Comparison of ENCODE assay signal across 25 mouse cellular contexts in genomic region chr9:70965999-70966994, GRCm38 (mm10). TPM values are rescaled to one million over a fixed set of nuclear protein-coding genes. Genes with fewer than 3 reads are reported as not detected.
DNase-seq lines count a peak whose midpoint lies in the region; ATAC-seq and TF ChIP-seq lines count a peak whose summit lies in the region.
"Had no signal": no experiment of that assay in that cellular context is flagged by ENCODE, and none has a peak within 500 bp of the region (broad histone marks: within the 10 kb centered on the region; RNA-seq: fewer than 3 reads in every experiment).

No protein-coding gene starts in this region.

- WGBS in intestine, postnatal 0 days, result 68% methylated on average over 17 of the region's 17 CpGs
- 69% methylated on average over 17 of the region's 17 CpGs for WGBS in intestine, embryonic 16.5 days
- 73% methylated on average over 17 of the region's 17 CpGs for WGBS in midbrain, postnatal 0 days
- 77% methylated on average over 17 of the region's 17 CpGs for WGBS in midbrain, embryonic 15.5 days
- 67% methylated on average over 17 of the region's 17 CpGs for WGBS in stomach, postnatal 0 days

- H3K4me3 ChIP-seq in intestine, postnatal 0 days (ENCODE audit: low read depth, low read length), result no peak overlapping the region
- H3K4me3 ChIP-seq in intestine, embryonic 16.5 days (ENCODE audit: low read length), result no peak overlapping the region
- H3K4me3 ChIP-seq in midbrain, postnatal 0 days (ENCODE audit: low read depth, low read length), result no peak overlapping the region
- H3K4me3 ChIP-seq in midbrain, embryonic 15.5 days, result no peak overlapping the region
- H3K4me3 ChIP-seq in stomach, postnatal 0 days (ENCODE audit: low read depth, low read length), result no peak overlapping the region
- H3K4me3 ChIP-seq: erythroblast, embryonic 14.5 days; neural tube, embryonic 12.5 days; stomach, embryonic 15.5 days had no signal

- H3K27ac ChIP-seq in intestine, postnatal 0 days (ENCODE audit: low read depth, low read length), result no peak overlapping the region
- no peak overlapping the region for H3K27ac ChIP-seq in intestine, embryonic 16.5 days (ENCODE audit: low read length)
- H3K27ac ChIP-seq in midbrain, postnatal 0 days (ENCODE audit: low read depth, low read length), result no peak overlapping the region
- H3K27ac ChIP-seq in midbrain, embryonic 15.5 days, result no peak overlapping the region
- no peak overlapping the region for H3K27ac ChIP-seq in stomach, postnatal 0 days (replicated peaks)
- H3K27ac ChIP-seq: hindbrain, embryonic 14.5 days; neural tube, embryonic 12.5 days; stomach, embryonic 15.5 days had no signal

- no peaks in the 10 kb centered on the region for H3K4me1 ChIP-seq in intestine, postnatal 0 days (replicated peaks; ENCODE audit: control insufficient read depth, insufficient read depth, low read length)
- no peaks in the 10 kb centered on the region for H3K4me1 ChIP-seq in intestine, embryonic 16.5 days (ENCODE audit: control insufficient read depth, insufficient read depth, low read length)
- no peaks in the 10 kb centered on the region for H3K4me1 ChIP-seq in midbrain, postnatal 0 days (ENCODE audit: insufficient read depth, low read length)
- peaks cover 8% of the 10 kb centered on the region; the same call in 1 of the 2 replicates for H3K4me1 ChIP-seq in midbrain, embryonic 15.5 days
- no peaks in the 10 kb centered on the region for H3K4me1 ChIP-seq in stomach, postnatal 0 days (replicated peaks; ENCODE audit: control insufficient read depth, insufficient read depth)
- H3K4me1 ChIP-seq: neural tube, embryonic 12.5 days; stomach, embryonic 15.5 days had no signal

- H3K9ac ChIP-seq in intestine, postnatal 0 days (ENCODE audit: low read depth, low read length), result no peak overlapping the region
- no peak overlapping the region for H3K9ac ChIP-seq in intestine, embryonic 16.5 days (ENCODE audit: low read depth, low read length)
- no peak overlapping the region for H3K9ac ChIP-seq in midbrain, postnatal 0 days (replicated peaks; ENCODE audit: low read length, poor library complexity, severe bottlenecking)
- no peak overlapping the region for H3K9ac ChIP-seq in midbrain, embryonic 15.5 days
- no peak overlapping the region for H3K9ac ChIP-seq in stomach, postnatal 0 days (ENCODE audit: low read length)
- H3K9ac ChIP-seq: forebrain, postnatal 0 days; hindbrain, embryonic 14.5 days; neural tube, embryonic 12.5 days; stomach, embryonic 15.5 days had no signal

- ATAC-seq in intestine, postnatal 0 days, result no peak
- ATAC-seq in intestine, embryonic 16.5 days, result no peak
- ATAC-seq in midbrain, postnatal 0 days (ENCODE audit: low FRiP score), result no peak
- no peak for ATAC-seq in midbrain, embryonic 15.5 days (replicated peaks)
- ATAC-seq in stomach, postnatal 0 days (ENCODE audit: low FRiP score, low TSS enrichment), result no peak
- ATAC-seq: forebrain, postnatal 0 days had no signal

- TF ChIP-seq CTCF in intestine, postnatal 0 days (IDR thresholded peaks at IDR 0.05; ENCODE audit: low read depth), result peak; percentile 36
- TF ChIP-seq CTCF in midbrain, postnatal 0 days (IDR thresholded peaks at IDR 0.05), result peak; percentile 41
- TF ChIP-seq CTCF in stomach, postnatal 0 days (IDR thresholded peaks at IDR 0.05; ENCODE audit: low read depth), result peak; percentile 37

- no peak overlapping the region for H3K4me2 ChIP-seq in intestine, postnatal 0 days (replicated peaks; ENCODE audit: low read depth)
- H3K4me2 ChIP-seq in intestine, embryonic 16.5 days (ENCODE audit: low read depth, low read length), result no peak overlapping the region
- H3K4me2 ChIP-seq in midbrain, postnatal 0 days (ENCODE audit: low read depth, low read length, poor library complexity, severe bottlenecking), result no peak overlapping the region
- no peak overlapping the region for H3K4me2 ChIP-seq in midbrain, embryonic 15.5 days
- H3K4me2 ChIP-seq in stomach, postnatal 0 days (replicated peaks; ENCODE audit: low read depth), result no peak overlapping the region
- H3K4me2 ChIP-seq: hindbrain, embryonic 14.5 days; neural tube, embryonic 12.5 days; stomach, embryonic 15.5 days had no signal

- no peaks in the 10 kb centered on the region for H3K9me3 ChIP-seq in intestine, postnatal 0 days (ENCODE audit: control insufficient read depth)
- H3K9me3 ChIP-seq in intestine, embryonic 16.5 days (ENCODE audit: control insufficient read depth, low read length), result no peaks in the 10 kb centered on the region
- H3K9me3 ChIP-seq in midbrain, postnatal 0 days (ENCODE audit: low read length), result no peaks in the 10 kb centered on the region
- H3K9me3 ChIP-seq in midbrain, embryonic 15.5 days, result no peaks in the 10 kb centered on the region
- H3K9me3 ChIP-seq in stomach, postnatal 0 days (ENCODE audit: control insufficient read depth, low read length), result no peaks in the 10 kb centered on the region
- H3K9me3 ChIP-seq: neural tube, embryonic 12.5 days; stomach, embryonic 15.5 days had no signal

- no peaks in the 10 kb centered on the region for H3K36me3 ChIP-seq in intestine, postnatal 0 days (ENCODE audit: control insufficient read depth, insufficient read depth)
- H3K36me3 ChIP-seq in intestine, embryonic 16.5 days (ENCODE audit: control insufficient read depth, insufficient read depth, low read length), result no peaks in the 10 kb centered on the region
- H3K36me3 ChIP-seq in midbrain, postnatal 0 days (ENCODE audit: insufficient read depth, low read length), result no peaks in the 10 kb centered on the region
- H3K36me3 ChIP-seq in midbrain, embryonic 15.5 days (replicated peaks), result no peaks in the 10 kb centered on the region
- H3K36me3 ChIP-seq in stomach, postnatal 0 days (ENCODE audit: control insufficient read depth, insufficient read depth, low read length), result no peaks in the 10 kb centered on the region
- H3K36me3 ChIP-seq: neural tube, embryonic 12.5 days; stomach, embryonic 15.5 days had no signal

- H3K27me3 ChIP-seq in intestine, postnatal 0 days (replicated peaks; ENCODE audit: control insufficient read depth, insufficient read depth, low read length), result no peaks in the 10 kb centered on the region
- H3K27me3 ChIP-seq in intestine, embryonic 16.5 days (replicated peaks; ENCODE audit: control insufficient read depth, insufficient read depth, low read length), result no peaks in the 10 kb centered on the region
- H3K27me3 ChIP-seq in midbrain, postnatal 0 days (ENCODE audit: insufficient read depth, low read length), result no peaks in the 10 kb centered on the region
- no peaks in the 10 kb centered on the region for H3K27me3 ChIP-seq in midbrain, embryonic 15.5 days (replicated peaks)
- H3K27me3 ChIP-seq in stomach, postnatal 0 days (ENCODE audit: control insufficient read depth, insufficient read depth, low read length), result no peaks in the 10 kb centered on the region
- H3K27me3 ChIP-seq: neural tube, embryonic 12.5 days; stomach, embryonic 15.5 days had no signal

- peak; percentile 9 for DNase-seq in adrenal gland, postnatal 14 days
- no peak for DNase-seq in adrenal gland, adult 8-10 months
- no peak for DNase-seq in midbrain, postnatal 0 days (ENCODE audit: low spot score)
- no peak for DNase-seq in stomach, postnatal 0 days (ENCODE audit: low spot score)
- no peak for DNase-seq in layer of hippocampus, postnatal 14 days (ENCODE audit: low spot score in 2 of 2)
- DNase-seq: cerebellum, adult 11-12 months; forebrain, postnatal 0 days; heart, adult 18-20 months; heart, postnatal 14 days; kidney, adult 18-20 months; kidney, postnatal 36 days; left cerebral cortex, postnatal 4 days; lung, postnatal 10 days; thymus, postnatal 25 days had no signal

- TF ChIP-seq EP300 in stomach, postnatal 0 days (optimal IDR thresholded peaks at IDR 0.05), result no peak

RNA-seq across cellular contexts. Expression of gene Lipc, which starts 14.3 kb away (rescaled TPM):
- 1.4 and 32.7 TPM in 2 replicates for total RNA-seq in adrenal gland, postnatal 14 days (2021)
- total RNA-seq in adrenal gland, adult 8-10 months (2022), result under 1 TPM in 1 of 4 experiments, not detected in 3; 0.13 TPM
- polyA plus RNA-seq in intestine, postnatal 0 days (2015; fragmentation: Nextera tagmentation; extraction: Ambion mirVana), result 0.08 TPM in 1 of 2 replicates, not detected in the other
- polyA plus RNA-seq in intestine, embryonic 16.5 days (2015; fragmentation: Nextera tagmentation; extraction: Ambion mirVana), result 1.2 and 1.4 TPM in 2 replicates
- total RNA-seq in midbrain, postnatal 0 days (2014; rRNA removed), result not detected in 2 replicates
- polyA plus RNA-seq in midbrain, postnatal 0 days (2015; fragmentation: Nextera tagmentation; extraction: Ambion mirVana), result 0.18 TPM in 1 of 2 replicates, not detected in the other
- 0.09 TPM in 1 of 2 replicates, not detected in the other for polyA plus RNA-seq in midbrain, embryonic 15.5 days (2015; fragmentation: Nextera tagmentation; extraction: Ambion mirVana)
- 1.2 and 1.4 TPM in 2 replicates for polyA plus RNA-seq in stomach, postnatal 0 days (2015; fragmentation: Nextera tagmentation; extraction: Ambion mirVana)
- 1 to 10 TPM in 1 of 2 experiments, under 1 TPM in 1; 0.45 to 1.1 TPM for total RNA-seq in layer of hippocampus, postnatal 14 days (2021)
- total RNA-seq: gastrocnemius, adult 8-10 months; left cerebral cortex, postnatal 4 days; MEL had no signal
- polyA plus RNA-seq: C2C12; embryonic facial prominence, embryonic 11.5 days; neural tube, embryonic 12.5 days had no signal
